Mouse (Mus musculus): ENCODE results near the gene Gm5105.

- no peak for TF ChIP-seq CTCF (IDR thresholded peaks at IDR 0.05; ENCODE audit: borderline replicate concordance, extremely low read depth, insufficient read depth, insufficient read length)
- TF ChIP-seq POLR2A (IDR thresholded peaks at IDR 0.05; ENCODE audit: borderline replicate concordance, extremely low read depth, insufficient read depth, insufficient read length, poor library complexity, severe bottlenecking), result no peak
Measured at GRCm38 (mm10) chr3:138078701-138079100, 11.5 kb upstream of the Gm5105 start.

Measured in brain, embryonic 14.5 days (tissue).